Mouse (Mus musculus) lung, postnatal 0 days (tissue): ENCODE measurements at regions not wholly inside any gene's neighbourhood (a gene's known extent, or its start where the extent isn't known, plus 50 kb on each side); places are given as distances from the start of the nearest gene placed in this dataset.

ENCODE experiments used
- CTCF ChIP-seq: IDR thresholded peaks from 2 replicates; pipeline ENCODE4 v1.5.1; 2016; ENCODE audit warnings: antibody characterized with exemption, mild to moderate bottlenecking
- EP300 ChIP-seq: IDR thresholded peaks from 2 replicates; pipeline ENCODE4 v1.6.1; 2016; ENCODE audit warnings: antibody characterized with exemption, mild to moderate bottlenecking, control low read depth

DNA sequence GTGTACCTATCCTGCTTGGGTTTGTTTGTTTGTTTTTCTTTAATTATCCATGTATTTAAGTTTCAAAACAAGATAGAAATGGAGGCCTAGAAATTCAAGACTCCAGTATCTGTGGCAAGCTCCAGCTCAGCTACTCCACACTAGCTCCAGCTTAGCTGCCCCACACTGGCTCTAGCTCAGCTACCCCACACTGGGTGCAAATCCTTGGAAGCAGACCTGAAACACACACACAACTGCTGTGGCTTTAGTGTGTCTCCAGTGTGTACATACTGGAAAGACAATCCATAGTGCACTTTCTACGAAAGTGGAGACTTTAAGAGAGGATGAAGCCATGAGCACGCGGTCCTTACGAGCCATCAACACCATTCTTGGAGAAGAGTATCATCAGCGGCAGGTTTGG, 66.9 kb upstream of the Otud4 start:
- TF ChIP-seq CTCF: no peak
- TF ChIP-seq EP300: no peak
